Mouse (Mus musculus) stomach, embryonic 14.5 days (tissue): ENCODE results near the gene Kdm2a. TPM values are rescaled to one million over a fixed set of nuclear protein-coding genes. Genes with fewer than 3 reads are reported as not detected.
"Not testable (repeated sequence)": the region's sequence is repeated elsewhere in the genome, so short reads cannot be mapped to it uniquely, and the experiment has no call there.

ENCODE experiments used
- ATAC-seq: fragments of 200-750 bp; cut with Nextera tagmentation; 2 replicates; pipeline ENCODE4 v1.8.0; 2017; ENCODE audit warnings: low read depth, moderate TSS enrichment; ENCODE audit not compliant: insufficient number of reproducible peaks, insufficient read depth, low FRiP score
- H3K27ac ChIP-seq: fragments of 300-500 bp; sonication (generic); 2 replicates; pipeline ENCODE4 v1.5.1; 2014; ENCODE audit warnings: mild to moderate bottlenecking, low read length, moderate library complexity, mixed read lengths
- H3K27me3 ChIP-seq: fragments of 300-500 bp; sonication (generic); 2 replicates; pipeline ENCODE4 v1.6.1; 2014; ENCODE audit warnings: low read length, control low read depth, mixed read lengths; ENCODE audit not compliant: control insufficient read depth, insufficient read depth
- H3K36me3 ChIP-seq: fragments of 300-500 bp; sonication (generic); 2 replicates; pipeline ENCODE4 v1.6.1; 2014; ENCODE audit warnings: mild to moderate bottlenecking, control low read depth, low read length, moderate library complexity, mixed read lengths; ENCODE audit not compliant: control insufficient read depth, insufficient read depth
- H3K4me1 ChIP-seq: fragments of 300-500 bp; sonication (generic); 2 replicates; pipeline ENCODE4 v1.6.1; 2014; ENCODE audit warnings: low read length, control low read depth, mixed read lengths; ENCODE audit not compliant: control insufficient read depth, insufficient read depth
- H3K4me2 ChIP-seq: fragments of 300-500 bp; sonication (generic); replicated peaks from 2 replicates; pipeline ENCODE4 v1.6.1; 2014; ENCODE audit warnings: low read depth, low read length, control low read depth
- H3K4me3 ChIP-seq: fragments of 300-500 bp; sonication (generic); 2 replicates; pipeline ENCODE4 v1.5.1; 2014; ENCODE audit warnings: low read depth, low read length, control low read depth
- H3K9ac ChIP-seq: fragments of 300-500 bp; sonication (generic); replicated peaks from 2 replicates; pipeline ENCODE4 v1.6.1; 2014; ENCODE audit warnings: low read depth, mild to moderate bottlenecking, control low read depth, low read length, moderate library complexity, mixed read lengths
- H3K9me3 ChIP-seq: fragments of 300-500 bp; sonication (generic); 2 replicates; pipeline ENCODE4 v1.6.1; 2016; ENCODE audit warnings: low read depth, low read length, control low read depth; ENCODE audit not compliant: control insufficient read depth
- WGBS: fragments of 180-500 bp; shearing (Covaris S2); extraction: QIAGEN DNeasy Blood & Tissue Kit; methylation state at CpG from one replicate; pipeline ENCODE4 v1.1.7; 2014; 5-methylcytosine and 5-hydroxymethylcytosine counted together
- polyA plus RNA-seq: library from polyadenylated mRNA; unstranded; fragments of >200 nt; fragmentation: Nextera tagmentation; extraction: Ambion mirVana; gene quantifications from 2 replicates; pipeline ENCODE4 v1.2.1, GENCODE M21; 2014

Kdm2a gene
- polyA plus RNA-seq, 1 experiment from 2014 or later, result 56.4 TPM

DNA sequence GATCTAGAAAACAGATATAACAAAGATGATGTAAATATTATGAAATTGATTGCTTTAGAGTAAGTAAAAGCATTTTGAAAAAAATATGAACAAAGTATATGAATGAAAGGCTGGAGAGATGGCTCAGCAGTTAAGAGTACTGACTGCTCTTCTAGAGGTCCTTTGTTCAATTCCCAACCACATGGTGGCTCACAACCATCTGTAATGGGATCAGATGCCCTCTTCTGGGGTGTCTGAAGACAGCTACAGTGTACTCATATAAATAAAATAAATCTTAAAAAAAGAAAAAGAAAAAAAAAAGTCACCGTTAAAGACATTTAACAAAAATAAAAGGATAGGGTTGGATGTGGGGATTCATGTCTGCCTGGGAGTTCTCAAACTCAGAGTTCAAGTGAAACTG lies 15.8 kb downstream of the Kdm2a start:
- not testable (repeated sequence) for H3K4me1 ChIP-seq, H3K9ac ChIP-seq, H3K4me3 ChIP-seq, H3K4me2 ChIP-seq, H3K27ac ChIP-seq, H3K27me3 ChIP-seq, ATAC-seq, H3K9me3 ChIP-seq
- peaks cover 12% of the 10 kb centered on the region for H3K36me3 ChIP-seq
- 65% methylated on average over 1 of the region's 1 CpGs for WGBS

DNA sequence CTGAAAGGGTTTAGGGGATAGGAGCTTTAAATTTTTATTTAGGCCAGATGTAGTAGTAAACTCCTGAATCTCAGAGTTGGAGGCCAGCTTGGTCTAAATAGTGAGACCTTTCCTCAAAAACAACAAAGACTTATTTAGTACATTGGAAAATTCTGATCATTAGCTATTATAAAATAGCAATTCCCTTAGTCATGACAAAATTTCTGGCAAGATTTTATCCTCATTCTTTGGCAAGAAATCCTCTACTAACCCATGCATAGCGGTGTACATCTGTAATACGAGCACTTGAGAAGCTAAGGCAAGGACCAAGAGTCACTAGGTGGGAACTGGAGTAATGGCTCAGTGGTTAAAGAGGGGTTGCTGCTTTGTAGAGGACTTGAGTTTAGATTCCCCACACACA lies 27.4 kb downstream of the Kdm2a start:
- Histone ChIP-seq H3K9ac (no peak overlapping the region), H3K9me3 (no peaks in the 10 kb centered on the region), H3K36me3 (peaks cover 7% of the 10 kb centered on the region; the same call in 1 of the 2 replicates), H3K27ac (no peak overlapping the region), H3K27me3 (no peaks in the 10 kb centered on the region), H3K4me1 (no peaks in the 10 kb centered on the region), H3K4me2 (no peak overlapping the region), H3K4me3 (no peak overlapping the region)
- no peak for ATAC-seq
- WGBS, result 83% methylated on average over 2 of the region's 2 CpGs

DNA sequence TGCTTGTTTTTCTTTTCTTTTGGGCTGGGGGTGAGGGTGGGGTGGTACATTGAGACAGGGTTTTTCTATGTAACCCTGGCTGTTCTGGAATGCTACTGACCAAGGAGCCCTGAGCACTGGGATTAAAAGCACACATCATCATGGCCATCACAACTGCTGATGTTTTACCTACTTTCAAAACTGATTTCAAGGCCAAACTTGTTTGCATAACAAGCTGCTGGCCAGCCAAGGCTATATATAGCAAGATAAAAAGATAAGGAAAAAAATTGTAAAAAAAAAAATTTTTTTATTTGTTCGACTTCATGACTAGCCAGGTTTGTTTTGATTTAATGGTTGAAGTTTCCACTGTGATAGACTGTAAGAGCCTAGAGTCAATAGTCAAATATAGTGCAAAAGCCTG lies 27.8 kb downstream of the Kdm2a start:
- H3K4me2 ChIP-seq, result no peak overlapping the region
- H3K27me3 ChIP-seq, result no peaks in the 10 kb centered on the region
- WGBS, result 76% methylated on average over 1 of the region's 1 CpGs
- H3K36me3 ChIP-seq, result peaks cover 7% of the 10 kb centered on the region; the same call in 1 of the 2 replicates
- no peaks in the 10 kb centered on the region for H3K9me3 ChIP-seq
- H3K4me3 ChIP-seq, result no peak overlapping the region
- H3K9ac ChIP-seq, result no peak overlapping the region
- no peaks in the 10 kb centered on the region for H3K4me1 ChIP-seq
- no peak overlapping the region for H3K27ac ChIP-seq
- ATAC-seq, result no peak

DNA sequence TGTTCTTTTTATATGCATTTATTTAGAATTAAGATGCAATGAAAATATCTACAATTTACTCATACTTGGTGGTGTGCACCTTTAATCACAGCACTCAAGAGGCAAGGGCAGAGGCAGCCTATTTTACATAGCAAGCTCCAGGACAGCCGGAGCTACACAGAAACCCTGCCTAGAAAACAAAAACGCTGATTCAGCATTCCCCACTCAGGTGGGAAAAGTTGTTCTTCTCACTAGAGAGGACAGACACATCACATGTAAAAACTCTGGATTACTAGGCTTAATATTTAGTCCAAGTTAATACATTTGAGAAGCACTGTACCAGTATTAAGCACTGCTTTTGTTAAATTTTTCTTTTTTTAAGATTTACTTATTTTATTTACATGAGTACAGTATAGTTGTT lies 48.6 kb downstream of the Kdm2a start:
- Histone ChIP-seq H3K9me3 (no peaks in the 10 kb centered on the region), H3K36me3 (peaks cover 51% of the 10 kb centered on the region)
- WGBS, result 90% methylated on average over 2 of the region's 2 CpGs

DNA sequence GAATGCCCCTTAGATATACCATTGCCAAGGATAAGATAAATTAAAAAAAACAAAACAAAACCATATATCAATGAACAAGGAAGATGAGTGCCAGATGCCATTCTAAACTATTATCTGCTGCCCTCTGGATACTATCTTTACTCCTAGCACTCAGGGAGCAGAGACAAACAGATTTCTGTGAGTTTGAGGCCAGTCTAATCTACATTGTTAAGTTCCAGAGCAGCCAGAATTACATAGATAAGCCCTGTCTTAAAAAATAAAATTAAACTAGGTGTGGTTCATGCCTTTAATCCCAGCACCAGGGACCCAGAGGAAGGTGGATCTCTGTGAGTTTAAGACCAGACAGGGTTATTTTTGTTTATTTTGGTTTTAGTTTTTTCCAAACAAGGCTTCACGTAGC lies 51.6 kb downstream of the Kdm2a start:
- Histone ChIP-seq H3K9me3 (no peaks in the 10 kb centered on the region), H3K4me2 (no peak overlapping the region), H3K4me3 (no peak overlapping the region), H3K4me1 (no peaks in the 10 kb centered on the region), H3K36me3 (peaks cover 60% of the 10 kb centered on the region), H3K27me3 (no peaks in the 10 kb centered on the region), H3K9ac (no peak overlapping the region), H3K27ac (no peak overlapping the region)
- no peak for ATAC-seq
- WGBS, result 76% methylated on average over 1 of the region's 1 CpGs

More for the DNA sequence above, 48.6 kb downstream of the Kdm2a start:
- no peaks in the 10 kb centered on the region for H3K27me3 ChIP-seq
- no peak for ATAC-seq
- no peak overlapping the region for H3K4me3 ChIP-seq
- no peaks in the 10 kb centered on the region for H3K4me1 ChIP-seq
- no peak overlapping the region for H3K4me2 ChIP-seq
- no peak overlapping the region for H3K27ac ChIP-seq
- no peak overlapping the region for H3K9ac ChIP-seq

DNA sequence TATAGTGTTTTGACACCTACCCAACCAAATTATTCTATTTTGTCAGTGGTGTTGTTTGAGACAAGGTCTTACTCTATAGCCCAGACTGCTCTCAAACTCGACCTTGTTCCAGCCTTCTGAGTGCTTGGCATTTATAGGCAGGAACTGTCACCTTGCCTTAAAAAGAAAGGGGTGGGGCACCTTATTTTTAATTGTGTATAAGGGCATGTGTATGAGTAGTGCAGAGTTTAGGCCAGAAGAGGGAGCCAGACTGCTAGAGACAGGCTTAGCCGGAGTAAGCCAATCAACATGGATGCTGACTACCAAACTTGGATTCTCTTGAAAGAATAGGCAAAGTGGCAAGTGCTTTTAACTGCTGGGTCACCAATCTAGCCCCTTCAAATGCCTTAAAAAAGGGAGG lies 59.9 kb downstream of the Kdm2a start:
- H3K4me1 ChIP-seq, result peaks cover 15% of the 10 kb centered on the region; the same call in 1 of the 2 replicates
- peaks cover 31% of the 10 kb centered on the region for H3K36me3 ChIP-seq
- H3K9me3 ChIP-seq, result no peaks in the 10 kb centered on the region
- no peak overlapping the region for H3K4me3 ChIP-seq
- no peak for ATAC-seq
- H3K4me2 ChIP-seq, result no peak overlapping the region
- H3K27me3 ChIP-seq, result no peaks in the 10 kb centered on the region
- 37% methylated on average over 2 of the region's 2 CpGs for WGBS
- no peak overlapping the region for H3K27ac ChIP-seq
- no peak overlapping the region for H3K9ac ChIP-seq

DNA sequence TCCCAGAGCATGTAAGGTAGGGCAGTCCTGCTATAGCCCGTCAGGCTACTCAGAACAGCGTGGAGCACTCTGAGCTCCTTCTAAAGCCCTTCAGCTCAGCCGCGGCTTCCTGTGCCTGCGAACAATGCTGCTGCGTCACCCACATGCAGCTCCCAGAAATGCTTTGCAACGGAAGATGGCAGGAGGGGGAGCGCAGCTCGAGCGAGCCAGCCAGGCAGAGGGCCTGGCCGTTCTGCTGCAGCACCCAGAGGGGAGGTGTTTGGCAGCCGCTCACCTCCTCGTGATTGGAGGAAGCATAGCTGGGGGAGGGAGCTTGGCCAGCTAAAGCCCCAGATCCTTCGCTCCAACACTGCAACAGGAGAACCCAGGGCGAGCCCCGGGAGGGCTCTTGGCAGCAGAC lies 64.3 kb downstream of the Kdm2a start:
- ATAC-seq, result peak; percentile 99
- peak overlapping the region; percentile 78 for H3K9ac ChIP-seq
- H3K4me2 ChIP-seq, result peak overlapping the region; percentile 86
- H3K4me1 ChIP-seq, result peaks cover 27% of the 10 kb centered on the region
- peak overlapping the region; percentile 59 for H3K4me3 ChIP-seq
- H3K27me3 ChIP-seq, result no peaks in the 10 kb centered on the region
- peak overlapping the region; percentile 93 for H3K27ac ChIP-seq
- 0% methylated on average over 16 of the region's 16 CpGs for WGBS
- H3K9me3 ChIP-seq, result no peaks in the 10 kb centered on the region
- peaks cover 24% of the 10 kb centered on the region for H3K36me3 ChIP-seq

DNA sequence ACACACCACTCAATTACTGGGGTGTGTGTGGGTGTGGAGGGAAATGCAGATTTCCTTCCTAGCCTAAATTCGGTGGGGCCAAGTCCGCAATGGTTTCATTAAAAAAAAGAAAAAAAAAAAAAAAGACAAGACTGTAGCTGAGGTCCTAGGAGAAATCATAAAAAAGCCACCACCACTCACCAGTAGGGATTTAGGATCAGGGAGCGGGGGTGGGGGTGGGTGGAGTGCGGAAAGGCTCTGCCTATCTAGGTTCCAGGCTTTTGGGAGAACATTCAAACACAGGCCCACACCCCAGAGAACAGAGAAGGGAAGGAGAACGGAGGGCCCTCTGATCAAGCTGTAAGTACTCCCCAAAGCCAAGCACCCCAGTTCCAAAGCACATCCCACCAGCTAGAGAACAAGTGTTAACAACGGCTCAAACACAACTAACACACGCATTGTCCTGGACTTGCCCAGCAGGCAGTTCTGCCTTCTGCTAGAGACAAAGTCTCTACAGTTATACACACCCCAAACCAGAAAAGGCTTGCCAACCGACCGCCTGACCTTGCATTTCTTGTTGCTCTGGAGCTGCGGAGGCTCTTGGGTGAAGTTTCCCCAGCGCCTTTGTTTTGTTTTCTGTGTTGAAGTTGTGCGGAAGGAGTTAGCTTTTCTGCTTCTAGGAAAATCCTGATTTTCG lies 64.8 kb downstream of the Kdm2a start:
- H3K9ac ChIP-seq, result peak overlapping the region; percentile 78
- H3K36me3 ChIP-seq, result peaks cover 30% of the 10 kb centered on the region
- 2% methylated on average over 13 of the region's 13 CpGs for WGBS
- no peaks in the 10 kb centered on the region for H3K27me3 ChIP-seq
- ATAC-seq, result no peak
- peak overlapping the region; percentile 59 for H3K4me3 ChIP-seq
- H3K4me2 ChIP-seq, result peak overlapping the region; percentile 86
- H3K27ac ChIP-seq, result peak overlapping the region; percentile 93
- peaks cover 27% of the 10 kb centered on the region for H3K4me1 ChIP-seq
- no peaks in the 10 kb centered on the region for H3K9me3 ChIP-seq

DNA sequence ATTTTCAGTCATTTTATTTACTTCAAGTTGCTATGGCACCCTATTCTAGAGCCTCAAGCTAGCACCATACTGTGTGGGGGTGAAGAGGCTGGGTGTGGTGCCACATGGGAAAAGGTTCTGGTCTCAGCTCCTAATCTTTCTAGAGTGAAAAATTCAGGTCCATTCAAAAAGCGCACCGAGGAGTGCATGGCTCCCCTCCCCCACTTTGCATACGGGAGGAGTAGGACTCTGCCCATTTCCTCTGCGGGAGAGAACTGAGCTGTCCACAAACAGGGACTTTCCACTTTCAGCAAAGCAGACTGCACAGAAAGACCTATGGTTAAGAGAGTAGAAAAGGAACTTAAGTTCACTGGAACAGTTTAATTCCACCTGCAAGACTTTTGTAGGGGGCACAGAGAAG lies 65.4 kb downstream of the Kdm2a start:
- H3K36me3 ChIP-seq, result peaks cover 36% of the 10 kb centered on the region
- H3K9ac ChIP-seq, result peak overlapping the region; percentile 78
- no peaks in the 10 kb centered on the region for H3K27me3 ChIP-seq
- H3K4me1 ChIP-seq, result peaks cover 27% of the 10 kb centered on the region
- 0% methylated on average over 4 of the region's 4 CpGs for WGBS
- peak overlapping the region; percentile 93 for H3K27ac ChIP-seq
- ATAC-seq, result no peak
- H3K4me3 ChIP-seq, result peak overlapping the region; percentile 59
- peak overlapping the region; percentile 86 for H3K4me2 ChIP-seq
- no peaks in the 10 kb centered on the region for H3K9me3 ChIP-seq
